Mouse (Mus musculus) cerebellum, postnatal 25 days (tissue): ENCODE data around the gene Gm30191.

ENCODE experiments used
- DNase-seq, 2 experiments: peaks; one replicate each; pipeline ENCODE4 v3.0.0; 2021; ENCODE audit warnings: mixed read lengths in 2 of 2

Gene Gm30191

GRCm38 (mm10) chr4:134246719-134247258, at the start of gene Gm30191:
Gene Gm30191, plus strand, starts transcription at chr4:134246935.
- peak; percentile 26 to 45 for DNase-seq

- no peak for DNase-seq
Observed at GRCm38 (mm10) chr4:134199371-134199770, 47.4 kb upstream of the Gm30191 start.

GRCm38 (mm10) chr4:134202904-134203303, 43.8 kb upstream of the Gm30191 start, which contains the start of gene Gm7534:
Gene Gm7534, minus strand, starts transcription at chr4:134203004.
- no peak for DNase-seq

GRCm38 (mm10) chr4:134203340-134203896, 43.3 kb upstream of the Gm30191 start:
- DNase-seq, result no peak

GRCm38 (mm10) chr4:134206488-134207053, 40.2 kb upstream of the Gm30191 start:
- no peak for DNase-seq

GRCm38 (mm10) chr4:134222793-134223600, 23.7 kb upstream of the Gm30191 start:
- DNase-seq, result no peak

- DNase-seq, result no peak
Observed at GRCm38 (mm10) chr4:134227194-134227593, 19.5 kb upstream of the Gm30191 start, which contains the start of gene Catsper4. Gene Catsper4, minus strand, starts transcription at chr4:134227383.

- DNase-seq, result no peak
Observed at GRCm38 (mm10) chr4:134230431-134230830, 16.3 kb upstream of the Gm30191 start.

GRCm38 (mm10) chr4:134234876-134235275, 11.9 kb upstream of the Gm30191 start:
- no peak for DNase-seq

GRCm38 (mm10) chr4:134237582-134238278, 9.0 kb upstream of the Gm30191 start:
- no peak for DNase-seq

GRCm38 (mm10) chr4:134238279-134238651, 8.5 kb upstream of the Gm30191 start, which contains the start of gene Cnksr1:
Gene Cnksr1, minus strand, starts transcription at chr4:134238399.
- peak; percentile 76 to 89 for DNase-seq

GRCm38 (mm10) chr4:134238686-134239085, 8.0 kb upstream of the Gm30191 start:
- peak in 1 of 2 experiments; percentile 30 for DNase-seq

GRCm38 (mm10) chr4:134243516-134244250, 3.1 kb upstream of the Gm30191 start, which contains the start of gene E130218I03Rik:
Gene E130218I03Rik, plus strand, starts transcription at chr4:134243662.
- no peak for DNase-seq

GRCm38 (mm10) chr4:134245148-134245843, 1.4 kb upstream of the Gm30191 start, which contains the start of gene Zfp593:
Gene Zfp593, minus strand, starts transcription at chr4:134245592.
- DNase-seq, result peak; percentile 96 to 98

- DNase-seq, result no peak
Observed at GRCm38 (mm10) chr4:134246256-134246655, 479 bp upstream of the Gm30191 start.

GRCm38 (mm10) chr4:134249651-134250050, 2.9 kb downstream of the Gm30191 start:
- peak; percentile 74 to 84 for DNase-seq

- no peak for DNase-seq
Observed at GRCm38 (mm10) chr4:134250116-134250929, 3.6 kb downstream of the Gm30191 start.

- DNase-seq, result no peak
Observed at GRCm38 (mm10) chr4:134250930-134251240, 4.2 kb downstream of the Gm30191 start.

- peak; percentile 52 to 58 for DNase-seq
Observed at GRCm38 (mm10) chr4:134251241-134252130, 4.8 kb downstream of the Gm30191 start.
